Mouse (Mus musculus): ENCODE measurements around the gene Gramd1a.

Gene Gramd1a

DNA sequence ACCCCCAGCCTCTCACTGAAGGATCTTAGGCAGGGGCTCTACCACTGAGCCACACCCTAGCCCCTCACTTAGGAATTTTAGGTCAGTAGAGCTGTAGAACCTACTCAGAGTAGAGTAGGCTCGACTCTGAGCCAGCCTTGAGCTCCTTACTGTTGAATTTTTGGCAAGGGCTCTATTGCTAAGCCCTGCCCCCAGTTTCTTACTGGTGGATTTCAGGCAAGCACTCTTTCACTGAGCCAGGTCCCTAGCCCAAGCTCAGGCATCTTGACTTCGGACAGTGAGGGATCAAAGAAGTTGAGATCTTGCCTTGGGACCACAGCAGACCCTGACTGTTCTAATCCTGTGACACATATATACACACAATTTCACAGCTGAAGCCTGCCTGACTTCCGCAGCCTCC is 32.0 kb downstream of the Gramd1a start:
- no peak for DNase-seq (ENCODE audit: low spot score)

DNA sequence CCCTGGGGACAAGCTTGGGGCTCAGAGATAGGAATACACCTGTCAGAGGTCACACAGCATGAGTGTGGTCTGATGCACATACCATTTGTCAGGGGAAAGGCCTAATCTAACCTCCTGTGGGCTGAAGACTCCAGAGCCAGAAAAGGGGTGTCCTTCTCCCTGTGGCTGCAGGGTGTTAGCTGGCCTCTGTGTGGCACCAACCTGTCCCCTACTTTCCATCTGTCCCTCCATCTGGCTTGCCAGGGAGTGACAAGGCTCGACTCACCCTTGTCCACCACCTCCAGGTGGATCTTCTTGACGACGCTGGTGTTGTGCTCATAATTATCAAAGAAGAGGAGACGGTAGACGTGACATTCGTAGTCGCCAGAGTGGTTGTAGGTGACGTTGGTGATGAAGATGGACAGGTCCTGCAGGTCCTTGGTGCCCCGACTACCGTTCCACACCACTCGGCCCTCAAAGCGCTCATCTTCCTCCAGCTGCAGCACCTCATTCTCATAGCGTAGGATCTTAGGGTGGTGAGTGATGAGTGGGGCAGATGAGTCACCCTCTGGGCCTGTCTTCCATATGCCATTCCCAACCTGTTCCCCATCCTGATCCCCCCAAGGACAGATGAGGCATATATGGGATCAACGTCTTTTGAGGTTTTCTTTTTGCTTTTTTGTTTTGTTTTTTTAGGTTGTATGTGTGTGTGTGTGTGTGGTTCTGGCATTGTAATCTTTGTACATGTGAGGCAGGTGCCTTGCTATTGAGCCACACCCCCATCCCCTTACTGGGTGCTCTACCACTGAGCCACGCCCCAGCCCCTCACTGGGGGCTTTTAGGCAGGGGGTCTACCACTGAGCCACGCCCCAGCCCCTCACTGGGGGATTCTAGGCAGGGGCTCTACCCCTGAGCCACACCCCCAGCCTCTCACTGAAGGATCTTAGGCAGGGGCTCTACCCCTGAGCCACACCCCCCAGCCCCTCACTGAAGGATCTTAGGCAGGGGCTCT is 32.8 kb downstream of the Gramd1a start:
- no peak for DNase-seq (ENCODE audit: low spot score)

DNA sequence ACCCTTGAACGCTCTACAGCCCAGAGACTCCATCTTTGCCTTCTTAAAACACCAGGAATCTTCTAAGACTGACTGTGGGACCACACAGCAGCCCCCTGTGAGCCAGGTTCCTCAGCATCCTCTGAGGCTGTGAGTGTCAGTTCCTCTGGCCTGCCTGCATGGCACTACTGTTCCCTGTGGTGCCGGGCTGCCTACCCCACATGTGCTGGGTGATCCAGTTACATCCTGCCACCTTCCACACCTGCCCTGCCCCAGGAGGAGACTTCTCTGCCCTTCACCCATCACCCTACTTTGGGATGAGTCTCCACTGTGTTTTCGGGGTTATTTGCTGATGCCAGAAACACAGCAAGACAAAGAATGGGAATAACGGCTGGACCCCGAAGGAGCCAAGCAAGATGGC is 36.1 kb downstream of the Gramd1a start:
- no peak for DNase-seq (ENCODE audit: low spot score)

DNA sequence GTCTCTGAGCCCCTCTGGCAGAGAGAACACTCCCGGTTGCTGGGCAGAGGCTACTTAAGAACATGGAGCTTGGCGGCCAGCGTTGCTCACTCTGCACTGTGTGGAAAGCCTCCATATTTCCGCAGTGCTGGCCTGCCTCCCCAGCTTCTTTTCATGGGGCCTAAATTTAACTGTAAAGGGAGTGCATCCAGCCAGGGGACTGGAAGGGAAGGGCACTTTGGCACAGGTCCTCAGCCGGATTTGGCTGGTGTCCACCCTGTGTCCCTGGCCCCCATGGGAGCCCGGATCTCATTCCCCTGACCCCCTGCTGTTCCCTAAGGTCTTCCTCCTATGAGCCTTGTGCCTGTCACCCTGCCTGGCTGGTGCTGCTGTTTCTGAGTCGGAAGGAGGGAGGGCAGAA is 37.2 kb downstream of the Gramd1a start:
- no peak for DNase-seq (ENCODE audit: low spot score)

DNA sequence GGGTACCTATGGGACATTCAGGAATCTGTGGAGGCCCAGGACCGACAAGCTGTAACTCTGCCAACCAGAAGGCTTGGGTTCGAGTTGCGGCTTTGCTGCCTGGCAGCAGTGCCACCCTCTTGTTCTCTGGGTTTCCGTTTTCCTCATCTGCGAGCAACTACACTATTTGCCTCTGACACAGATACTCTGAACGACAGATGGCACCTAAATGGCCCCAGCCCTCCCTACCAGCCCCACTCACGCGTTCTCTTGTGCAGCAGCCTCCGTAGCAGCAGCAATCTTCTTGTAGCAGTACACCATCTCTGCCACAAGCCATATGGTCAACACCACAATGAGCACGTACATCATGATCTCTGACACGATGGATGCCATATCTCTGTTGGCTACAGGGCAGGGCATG is 38.2 kb downstream of the Gramd1a start:
- DNase-seq (ENCODE audit: low spot score), result no peak

DNA sequence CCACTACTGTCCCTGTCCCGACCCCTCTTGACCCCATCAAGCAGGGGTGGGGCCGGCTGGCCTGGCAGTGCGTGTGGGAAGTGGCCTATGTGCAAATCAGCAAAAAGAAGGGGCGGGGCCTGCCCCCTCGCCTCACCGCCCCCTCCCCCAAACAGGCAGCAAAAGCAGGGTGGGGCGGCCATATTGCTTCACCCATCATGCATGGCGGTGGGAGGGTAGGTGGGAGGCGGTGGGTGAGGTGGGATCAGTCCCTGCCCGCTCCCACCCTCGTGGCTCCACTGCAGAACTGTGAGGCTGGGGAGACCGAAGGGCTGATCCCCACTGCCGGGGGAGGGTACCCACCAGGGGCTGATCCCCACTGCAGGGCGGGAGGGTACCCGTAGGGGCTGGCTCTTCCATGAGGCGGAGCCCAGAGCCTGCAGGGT is 39.0 kb downstream of the Gramd1a start:
- DNase-seq (ENCODE audit: low spot score), result no peak

DNA sequence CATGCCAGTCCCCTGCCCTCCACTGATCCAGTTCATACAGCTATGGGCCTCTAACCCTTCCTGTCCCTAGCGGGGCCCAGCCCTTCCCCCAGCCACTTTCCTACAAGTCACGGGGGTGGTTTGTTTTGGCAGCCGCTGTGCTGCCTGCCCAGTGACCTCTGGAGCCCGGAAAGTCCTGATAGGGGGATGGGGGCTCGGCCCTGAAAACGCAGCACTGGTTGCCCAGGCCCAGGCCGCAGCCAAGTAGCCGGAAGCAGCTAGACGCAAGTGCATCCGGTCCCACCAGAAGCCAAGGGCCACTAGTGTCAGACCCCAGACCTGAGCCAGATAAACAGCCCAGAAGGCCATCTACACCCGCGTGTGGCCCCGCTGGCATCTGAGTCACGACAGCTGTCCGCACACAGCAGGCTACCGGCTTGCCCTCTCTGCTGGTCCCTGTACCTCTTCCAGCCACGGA is 40.1 kb downstream of the Gramd1a start:
- DNase-seq (ENCODE audit: low spot score), result peak; percentile 66

DNA sequence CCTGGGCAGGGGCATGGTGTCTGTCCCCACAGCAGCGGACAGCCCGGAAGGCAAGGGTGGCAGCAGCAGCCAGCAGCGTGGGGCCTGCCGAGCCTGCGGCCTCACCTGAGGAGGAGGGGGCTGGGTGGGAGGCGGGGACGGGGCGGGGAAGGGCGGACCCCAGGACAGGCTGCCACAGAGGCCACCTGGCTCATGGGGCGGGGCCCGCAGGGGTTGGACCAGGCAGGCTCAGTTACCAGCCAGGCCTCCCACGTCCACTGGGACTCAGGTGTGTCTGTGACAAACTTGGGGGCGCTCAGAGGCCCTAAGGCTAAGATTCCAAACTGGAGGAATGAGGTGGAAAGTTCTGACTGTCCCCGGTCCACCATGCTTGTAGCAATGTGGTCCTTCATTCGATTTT is 40.5 kb downstream of the Gramd1a start, which contains the start of gene Hpn:
Gene Hpn, minus strand, starts transcription at position 109 of the 400 bp plus-strand sequence.
- DNase-seq (ENCODE audit: low spot score), result peak; percentile 68

DNA sequence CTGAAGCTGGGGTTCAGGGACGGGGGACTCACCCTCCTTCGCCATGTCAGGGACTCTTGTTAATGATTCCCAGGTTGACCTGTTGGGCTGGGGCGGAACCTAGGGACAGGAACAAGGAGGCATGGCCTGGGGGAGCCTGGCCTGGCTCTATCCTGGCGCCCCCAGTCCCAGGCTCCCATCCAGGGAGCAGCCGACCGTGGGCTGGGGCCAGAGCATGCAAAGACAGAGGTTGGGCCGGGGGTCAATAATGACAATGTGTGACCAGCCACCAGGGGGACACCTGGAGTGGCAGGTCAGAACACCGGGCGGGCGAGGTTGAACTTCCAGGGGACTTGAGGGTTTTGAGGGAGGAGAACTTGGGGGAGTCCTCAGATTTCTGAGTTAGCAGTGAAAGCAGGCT is 41.0 kb downstream of the Gramd1a start:
- no peak for DNase-seq (ENCODE audit: low spot score)

DNA sequence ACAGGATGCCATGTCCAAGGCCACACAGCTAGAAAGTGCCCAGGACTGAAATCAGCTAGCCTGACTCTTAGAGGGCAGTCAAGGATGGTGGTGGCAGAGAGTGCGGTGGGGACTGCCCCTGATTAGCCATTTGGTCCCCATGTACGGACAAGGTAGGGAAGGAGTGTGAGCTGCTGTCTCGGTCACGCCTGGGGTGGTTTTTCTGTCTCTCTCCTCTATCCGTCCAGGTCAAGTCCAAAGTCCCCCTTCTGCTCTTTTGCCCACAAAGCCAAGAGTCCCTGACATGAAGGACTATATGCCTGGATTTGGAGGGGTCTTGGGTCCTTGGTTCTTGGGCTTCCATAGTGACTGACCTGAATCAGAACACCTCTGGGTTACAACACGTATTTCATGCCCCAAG is 41.9 kb downstream of the Gramd1a start:
- DNase-seq (ENCODE audit: low spot score), result no peak

DNA sequence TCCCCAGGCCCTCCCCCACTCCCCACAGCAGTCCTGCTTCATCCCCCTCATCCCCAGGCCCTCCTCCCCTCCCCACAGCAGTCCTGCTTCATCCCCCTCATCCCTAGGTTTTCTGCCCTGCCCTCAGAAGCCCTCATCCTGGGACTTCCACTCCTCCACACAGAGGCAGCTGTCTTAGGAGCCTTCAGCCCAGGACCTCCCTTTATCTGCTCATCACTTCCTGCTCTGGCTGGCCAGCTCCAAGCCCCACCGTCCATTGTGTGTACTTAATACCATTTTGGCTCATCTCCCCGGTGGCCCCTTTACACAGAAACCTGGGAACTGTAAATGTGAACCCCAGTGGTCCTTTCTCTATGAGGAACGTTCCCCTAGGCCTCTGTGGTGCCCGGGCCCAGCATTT is 43.7 kb downstream of the Gramd1a start:
- DNase-seq (ENCODE audit: low spot score), result no peak

DNA sequence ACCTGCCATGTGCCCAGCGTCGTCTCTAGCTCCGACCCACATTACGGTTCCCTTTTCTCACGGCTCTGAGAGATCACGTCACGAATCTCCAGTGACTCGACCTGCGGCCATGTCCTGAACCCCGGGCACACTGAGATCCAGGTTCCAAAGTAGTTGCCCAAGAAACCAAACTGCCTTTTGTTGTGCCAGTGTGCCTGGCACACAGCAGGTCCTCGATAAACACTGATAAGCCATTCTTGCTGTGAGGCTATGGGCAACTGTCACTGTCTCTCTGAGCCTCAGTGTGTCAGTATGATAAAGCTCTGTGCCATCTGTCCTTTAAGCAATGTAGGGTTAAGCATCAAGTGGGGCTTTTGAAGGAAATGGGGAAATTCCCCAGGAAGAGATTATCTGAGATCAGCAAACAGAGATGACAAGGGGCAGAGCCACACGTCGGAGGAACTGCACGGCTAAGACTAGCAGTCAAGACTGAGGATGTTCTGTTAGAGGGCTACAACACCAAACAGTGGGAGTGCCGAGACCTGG is 44.8 kb downstream of the Gramd1a start:
- no peak for DNase-seq (ENCODE audit: low spot score)

DNA sequence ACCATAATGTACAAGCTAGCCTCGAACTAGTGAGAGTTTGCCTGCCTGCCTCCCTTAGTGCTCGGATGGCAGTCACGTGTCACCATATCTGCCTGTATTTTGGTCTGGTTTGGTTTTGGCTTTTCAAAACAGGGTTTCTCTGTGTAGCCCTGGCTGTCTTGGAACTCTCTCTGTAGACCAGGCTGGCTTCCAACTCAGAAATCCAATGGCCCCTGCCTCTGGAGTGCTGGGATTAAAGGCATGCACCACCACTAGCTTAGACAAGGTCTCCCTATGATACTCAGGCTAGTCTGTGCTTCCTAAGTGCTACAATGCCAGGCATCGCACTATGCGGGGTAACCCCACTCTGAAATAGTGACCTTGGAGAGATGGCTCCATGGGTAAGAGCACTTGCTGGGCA is 45.9 kb downstream of the Gramd1a start:
- no peak for DNase-seq (ENCODE audit: low spot score)

DNA sequence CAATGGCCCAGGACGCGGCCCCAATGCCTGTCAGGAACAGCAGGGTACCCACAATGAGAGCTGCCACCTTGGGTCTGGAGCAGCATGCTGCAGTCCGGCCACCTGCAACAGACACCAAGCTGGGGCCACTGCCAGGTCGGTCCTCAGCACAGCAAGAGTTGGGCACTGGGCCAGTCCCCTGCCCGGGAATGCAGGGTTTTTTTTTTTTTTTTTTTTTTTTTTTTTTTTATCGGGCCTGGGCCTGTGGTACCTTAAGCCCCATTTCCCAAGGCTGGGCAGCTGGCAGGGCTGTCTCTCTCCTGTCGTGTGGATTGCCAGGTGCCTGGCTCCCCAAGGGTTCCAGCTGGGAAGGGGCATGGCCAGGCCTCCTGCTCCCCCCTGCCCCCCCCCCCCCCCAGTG is 46.6 kb downstream of the Gramd1a start:
- peak; percentile 39 for DNase-seq (ENCODE audit: low spot score)

DNA sequence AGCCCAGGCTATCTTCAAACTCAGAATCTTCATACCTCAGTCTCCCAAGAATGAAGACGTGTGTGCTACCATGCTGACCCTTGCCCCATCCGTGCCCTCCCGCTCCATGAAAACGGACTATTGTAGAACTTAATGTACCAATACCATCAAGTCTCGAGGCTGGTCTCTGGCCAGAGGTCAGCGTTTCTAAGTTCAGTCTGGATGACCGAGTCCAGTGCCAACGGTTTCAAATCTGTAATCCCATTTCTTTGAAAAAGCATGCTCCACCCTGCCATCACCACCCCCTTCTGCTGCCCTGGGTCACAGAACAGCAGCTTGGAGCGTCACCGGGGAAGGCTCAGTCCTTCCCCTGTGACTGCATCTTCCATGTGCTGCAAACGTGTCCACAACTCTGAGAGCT is 47.9 kb downstream of the Gramd1a start:
- DNase-seq (ENCODE audit: low spot score), result no peak

DNA sequence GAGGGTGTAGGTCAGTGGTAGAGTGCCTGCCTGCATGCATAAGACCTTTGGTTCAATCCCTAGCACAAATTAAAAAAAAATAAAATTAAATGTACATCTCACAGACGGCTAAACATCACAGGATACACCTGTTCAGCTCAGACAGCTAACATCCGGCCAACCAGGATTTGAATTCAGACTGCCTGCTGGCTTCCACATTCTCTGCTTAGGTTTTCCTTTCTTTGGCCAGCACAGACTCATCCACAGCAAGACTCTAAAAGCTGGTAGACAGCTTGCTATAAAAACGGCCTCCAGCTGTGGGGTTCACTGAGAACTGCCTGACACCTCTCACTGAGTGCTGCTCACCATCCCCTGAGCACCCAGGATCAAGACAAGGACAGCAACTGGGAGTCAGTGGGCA is 49.5 kb downstream of the Gramd1a start:
- DNase-seq (ENCODE audit: low spot score), result no peak

DNA sequence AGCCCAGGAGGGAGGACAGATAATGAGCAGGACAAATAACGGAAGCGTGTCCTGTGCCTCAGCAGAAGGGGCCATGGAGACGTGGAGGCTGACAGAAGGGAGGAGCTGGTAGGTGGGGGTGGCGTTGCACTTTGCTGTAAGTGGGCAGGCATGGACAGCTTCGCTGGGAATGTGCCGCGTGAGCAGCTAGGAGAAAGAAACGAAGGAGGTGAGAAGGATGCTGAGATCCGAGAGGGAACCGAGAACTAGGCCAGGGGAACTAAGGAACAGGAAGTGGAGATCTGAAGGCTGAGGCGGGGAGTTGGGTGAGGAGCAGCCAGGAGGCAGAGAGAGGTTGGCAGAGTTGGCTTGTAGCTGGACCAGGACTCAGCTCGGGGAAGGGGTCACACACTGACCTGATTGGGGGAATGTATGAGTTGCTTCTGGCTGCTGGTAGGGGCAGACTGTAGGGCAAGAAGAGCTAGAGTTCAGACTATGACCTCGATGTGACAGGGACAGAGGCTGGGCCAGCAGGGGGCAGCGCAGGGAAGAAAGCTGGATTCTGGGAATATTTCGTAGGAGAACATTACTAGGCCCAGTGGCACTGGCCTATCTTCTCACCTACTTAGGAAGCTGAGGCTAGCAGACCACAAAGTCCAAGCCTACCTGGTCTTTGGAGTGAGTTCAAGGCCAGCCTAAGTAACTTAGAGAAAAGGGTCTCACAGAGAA is 50.5 kb downstream of the Gramd1a start:
- no peak for DNase-seq (ENCODE audit: low spot score)

DNA sequence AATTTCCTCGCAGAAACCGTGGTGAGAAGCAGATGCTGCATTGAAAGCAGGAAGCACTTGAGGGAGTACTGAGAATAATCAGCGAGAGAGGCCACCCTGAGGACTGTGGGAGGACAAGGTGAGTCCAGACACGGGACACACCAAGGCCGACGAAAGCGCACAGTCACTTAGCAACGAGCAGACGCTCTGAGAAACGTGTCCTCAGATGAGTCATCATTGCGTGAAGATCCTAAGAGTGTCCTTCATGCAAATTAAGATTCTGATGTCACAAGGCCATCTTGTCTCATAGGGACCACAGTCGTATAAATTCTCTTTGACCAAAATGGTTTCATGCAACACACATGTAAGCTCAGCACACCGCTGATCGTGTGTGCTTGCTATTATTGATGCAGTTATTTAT is 54.9 kb downstream of the Gramd1a start:
- no peak for DNase-seq (ENCODE audit: low spot score)

DNA sequence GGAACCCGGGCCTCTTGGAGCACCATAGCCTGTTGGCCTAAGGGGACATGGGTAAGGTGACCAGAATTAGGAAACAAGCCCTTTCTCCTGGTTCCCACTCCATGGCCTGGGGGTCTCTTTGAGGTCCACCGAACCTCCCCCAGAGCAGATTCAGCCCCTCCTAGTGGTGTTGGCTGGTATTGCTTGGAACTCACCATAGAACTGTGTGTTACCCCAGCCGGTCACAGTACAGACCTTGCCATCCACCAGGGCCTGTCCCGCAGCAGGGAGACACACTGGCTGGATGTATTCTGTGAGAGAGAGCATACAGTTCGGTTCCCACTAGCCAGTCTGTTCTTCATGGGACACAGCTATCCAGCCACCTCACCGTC is 56.1 kb downstream of the Gramd1a start:
- DNase-seq (ENCODE audit: low spot score), result no peak

DNA sequence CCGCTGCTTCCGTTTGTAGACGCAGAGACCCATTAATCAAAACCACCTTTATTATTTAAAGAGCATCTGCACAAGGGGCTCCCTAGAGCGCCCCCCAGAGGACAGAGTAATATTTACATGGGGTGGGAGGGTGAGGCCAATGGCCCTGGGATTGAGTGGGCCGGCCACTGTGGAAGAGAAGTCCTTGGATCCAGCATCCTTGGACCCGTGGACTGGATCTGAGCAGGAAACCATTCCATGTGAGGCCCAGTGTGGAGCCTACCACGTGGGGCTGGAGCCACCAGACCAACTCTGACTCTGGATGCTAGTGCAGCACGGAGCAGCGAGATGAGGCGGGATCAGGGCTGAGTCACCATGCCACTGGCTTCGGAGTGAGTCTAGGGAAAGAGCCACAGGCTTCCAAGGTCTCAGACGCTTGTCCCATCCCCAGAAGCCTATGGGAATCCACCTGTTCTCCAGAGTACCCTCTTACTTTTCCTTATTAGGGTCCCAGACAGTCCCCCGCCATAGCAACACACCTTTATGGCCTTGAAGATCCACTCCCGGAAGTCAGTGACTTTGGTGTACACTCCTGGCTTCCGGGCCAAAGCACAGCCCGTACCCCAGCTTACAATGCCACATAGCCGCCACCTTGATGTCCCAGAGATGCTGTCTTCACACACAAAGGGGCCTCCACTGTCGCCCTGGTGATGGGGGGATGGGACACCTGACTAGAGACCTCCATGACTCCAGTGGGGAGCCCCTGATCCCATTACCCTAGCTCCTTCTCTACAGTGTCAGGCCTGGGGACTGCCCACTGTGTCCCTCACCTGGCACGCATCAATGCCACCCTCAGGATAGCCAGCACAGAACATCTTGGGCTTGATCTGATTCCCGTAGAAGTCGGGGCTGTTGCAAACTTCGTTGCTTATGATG is 56.7 kb downstream of the Gramd1a start:
- DNase-seq (ENCODE audit: low spot score), result no peak

DNA sequence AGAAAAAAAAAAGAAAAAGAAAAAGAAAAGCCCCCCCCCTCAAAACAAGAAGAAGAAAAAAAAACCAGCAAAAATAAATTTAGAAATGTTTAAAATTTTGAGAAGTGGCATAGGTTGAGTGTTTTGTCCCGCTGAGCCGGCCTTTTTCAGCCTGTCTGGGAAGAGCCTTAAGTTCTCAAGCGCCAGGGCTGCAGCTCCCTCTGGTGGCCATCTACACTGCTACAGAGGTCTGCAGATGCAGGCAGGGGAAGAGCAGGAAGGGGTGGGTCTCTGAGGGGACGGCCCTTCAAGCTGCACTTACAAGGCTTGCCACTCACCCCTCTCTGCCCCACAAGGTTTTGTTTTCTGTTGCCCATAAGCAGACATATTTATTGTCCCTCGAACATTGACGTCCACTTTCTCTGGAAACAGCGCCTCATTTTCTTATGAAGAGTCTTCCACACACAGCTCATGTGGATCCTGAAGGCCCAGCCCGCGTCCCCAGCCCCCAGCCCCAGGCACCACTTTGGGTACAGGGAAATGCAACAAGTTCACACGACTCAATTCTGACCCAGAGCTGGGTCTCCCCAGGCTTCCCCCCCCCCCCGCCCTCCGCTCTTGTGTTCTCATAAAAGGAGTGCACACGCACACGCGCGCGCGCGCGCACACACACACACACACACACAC is 58.0 kb downstream of the Gramd1a start:
- peak; percentile 94 for DNase-seq (ENCODE audit: low spot score)

All from lung, postnatal 25 days (tissue).